Mouse (Mus musculus) fibroblast of lung, adult 2 months (primary cell): ENCODE data around the gene B3galt2.

Source experiments
- DNase-seq: peaks from one replicate; pipeline ENCODE4 v3.0.0-alpha.2; 2011; ENCODE audit warnings: low read depth

The B3galt2 gene

GRCm38 (mm10) chr1:143702741-143703262 lies 62.3 kb downstream of the B3galt2 start, which contains the start of gene Cdc73:
Gene Cdc73 (minus strand): TSS chr1:143702893.
- peak; percentile 46 for DNase-seq
